23 mouse cellular contexts compared by ENCODE assay signal in the genomic region with DNA sequence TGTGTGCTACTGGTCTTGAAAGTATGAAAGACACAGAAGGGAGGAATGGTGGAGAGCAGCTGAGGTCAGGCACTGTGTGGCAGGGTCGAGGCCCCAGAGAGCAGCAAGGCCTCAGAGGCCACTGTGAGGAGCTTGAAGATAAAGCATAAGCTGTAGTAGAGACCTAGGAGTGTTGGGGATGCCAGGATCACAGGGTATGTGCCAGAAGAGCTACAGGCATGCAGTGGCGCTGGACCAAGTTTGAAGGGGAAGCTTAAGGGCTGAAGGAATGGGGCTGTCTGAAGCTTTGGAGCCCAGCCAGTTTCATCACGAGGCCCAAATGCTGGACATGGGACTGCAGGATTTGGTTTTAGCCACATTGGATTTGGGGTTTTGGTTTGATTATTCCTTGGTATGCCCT. TPM values are rescaled to one million over a fixed set of nuclear protein-coding genes. Genes with fewer than 3 reads are reported as not detected.
A peak's percentile ranks its signal among the peaks of the same experiment; 100 is the strongest.
DNase-seq lines count a peak whose midpoint lies in the region; ATAC-seq and TF ChIP-seq lines count a peak whose summit lies in the region.
"Not testable (repeated sequence)": the region's sequence is repeated elsewhere in the genome, so short reads cannot be mapped to it uniquely, and the experiment has no call there.
"Had no signal": no experiment of that assay in that cellular context is flagged by ENCODE, and none has a peak within 500 bp of the region (broad histone marks: within the 10 kb centered on the region; RNA-seq: fewer than 3 reads in every experiment).

No protein-coding gene starts in this region.

- H3K4me3 ChIP-seq in heart, adult 2 months; heart, postnatal 0 days (ENCODE audit: low read depth, low read length); lung, adult 2 months (replicated peaks; ENCODE audit: extremely low read depth, low read depth, low read length): not testable (repeated sequence)

- TF ChIP-seq POLR2A in heart, adult 2 months (IDR thresholded peaks at IDR 0.05; ENCODE audit: insufficient read depth, low read depth, low read length); lung, adult 2 months (IDR thresholded peaks at IDR 0.05; ENCODE audit: borderline replicate concordance, extremely low read depth, low read depth, low read length): not testable (repeated sequence)

- not testable (repeated sequence) for H3K9ac ChIP-seq in heart, adult 2 months (ENCODE audit: low read depth, low read length); heart, postnatal 0 days (replicated peaks; ENCODE audit: low read depth, low read length)

- not testable (repeated sequence) for TF ChIP-seq EP300 in heart, adult 2 months (IDR thresholded peaks at IDR 0.05; ENCODE audit: insufficient read depth, low read depth, low read length); heart, postnatal 0 days (IDR thresholded peaks at IDR 0.05; ENCODE audit: low read depth)

- H3K27me3 ChIP-seq in heart, adult 2 months (ENCODE audit: control insufficient read depth, insufficient read depth, low read length); heart, postnatal 0 days (ENCODE audit: control insufficient read depth, insufficient read depth, low read length): not testable (repeated sequence)

- not testable (repeated sequence) for H3K79me2 ChIP-seq in heart, adult 2 months (replicated peaks; ENCODE audit: control insufficient read depth, insufficient read depth, low read length)

- not testable (repeated sequence) for H3K4me1 ChIP-seq in heart, adult 2 months (ENCODE audit: control insufficient read depth, insufficient read depth, low read length); heart, postnatal 0 days (ENCODE audit: control insufficient read depth, insufficient read depth); lung, adult 2 months (ENCODE audit: control insufficient read depth, insufficient read depth, low read length)

- TF ChIP-seq CTCF in heart, adult 2 months (IDR thresholded peaks at IDR 0.05); heart, postnatal 0 days (IDR thresholded peaks at IDR 0.05; ENCODE audit: low read depth); lung, adult 2 months (IDR thresholded peaks at IDR 0.05; ENCODE audit: insufficient read depth, low read length): not testable (repeated sequence)

- 61% methylated on average over 3 of the region's 3 CpGs for WGBS in heart, adult 2 months
- 33% methylated on average over 3 of the region's 3 CpGs for WGBS in heart, postnatal 0 days
- 76% methylated on average over 3 of the region's 3 CpGs for WGBS in lung, adult 2 months

- H3K36me3 ChIP-seq in heart, adult 2 months (ENCODE audit: control insufficient read depth, insufficient read depth, low read length), result not testable (repeated sequence)
- peaks cover 51% of the 10 kb centered on the region for H3K36me3 ChIP-seq in heart, postnatal 0 days (replicated peaks; ENCODE audit: control insufficient read depth, insufficient read depth, low read length)

- intact Hi-C loops in heart, adult 2 months (cut with DNase I), result not testable (repeated sequence)

- DNase-seq in NIH3T3 (ENCODE audit: low read depth), result peak; percentile 15
- peak; percentile 11 to 22 for DNase-seq in heart, adult 2 months
- DNase-seq in heart, postnatal 0 days (ENCODE audit: low spot score), result peak; percentile 16
- DNase-seq in heart, postnatal 4 days, result peak; percentile 35
- DNase-seq in lung, adult 2 months, result peak; percentile 39
- DNase-seq in lung, postnatal 10 days, result peak; percentile 13
- DNase-seq in lung, postnatal 25 days (ENCODE audit: low spot score), result peak; percentile 16

- H3K9me3 ChIP-seq in heart, postnatal 0 days (replicated peaks; ENCODE audit: control insufficient read depth, low read length), result not testable (repeated sequence)

- H3K27ac ChIP-seq in heart, adult 2 months; heart, postnatal 0 days (ENCODE audit: low read depth): not testable (repeated sequence)

- ATAC-seq in heart, postnatal 0 days (ENCODE audit: insufficient read depth, low read depth), result peak; percentile 87

- not testable (repeated sequence) for H3K4me2 ChIP-seq in heart, postnatal 0 days (ENCODE audit: low read depth, low read length)

RNA-seq across cellular contexts. Expression of gene Spaca7, which starts 44.5 kb away (rescaled TPM):
- total RNA-seq in heart, adult 2 months (2021), result not detected
- polyA plus RNA-seq in heart, adult 2 months (2012; rRNA removed), result not detected in 2 replicates
- not detected in 2 replicates for total RNA-seq in heart, postnatal 0 days (2014; rRNA removed; ENCODE audit: low replicate concordance)
- not detected in 2 replicates for polyA plus RNA-seq in heart, postnatal 0 days (2015; fragmentation: Nextera tagmentation; extraction: Ambion mirVana)
- not detected for total RNA-seq in heart, postnatal 4 days (2021)
- polyA plus RNA-seq in lung, adult 2 months (2012; rRNA removed), result not detected in 2 replicates
- total RNA-seq: adrenal gland, adult 2 months; adrenal gland, postnatal 10 days; adrenal gland, postnatal 25 days; adrenal gland, postnatal 4 days; CH12.LX; common myeloid progenitor, adult 5-6 weeks; G1E had no signal
- polyA plus RNA-seq: adrenal gland, adult 2 months; brain, embryonic 14.5 days; CD4-positive, CD25-positive, alpha-beta regulatory T cell, adult 4 months; embryonic facial prominence, embryonic 11.5 days; embryonic facial prominence, embryonic 13.5 days; embryonic facial prominence, embryonic 15.5 days; erythroblast, embryonic 14.5 days; forebrain, embryonic 10.5 days; forebrain, embryonic 12.5 days; forebrain, embryonic 14.5 days; G1E had no signal

RNA-seq across cellular contexts. Expression of gene Tubgcp3, which starts 54.7 kb away (rescaled TPM):
- 10 to 100 TPM; 13.1 to 14.0 TPM for total RNA-seq in heart, adult 2 months (2021)
- 20.2 and 34.4 TPM in 2 replicates for polyA plus RNA-seq in heart, adult 2 months (2012; rRNA removed)
- 22.4 and 48.8 TPM in 2 replicates for total RNA-seq in heart, postnatal 0 days (2014; rRNA removed; ENCODE audit: low replicate concordance)
- 12.2 and 14.2 TPM in 2 replicates for polyA plus RNA-seq in heart, postnatal 0 days (2015; fragmentation: Nextera tagmentation; extraction: Ambion mirVana)
- 10 to 100 TPM; 28.5 to 29.1 TPM for total RNA-seq in heart, postnatal 4 days (2021)
- 53.0 and 69.3 TPM in 2 replicates for polyA plus RNA-seq in lung, adult 2 months (2012; rRNA removed)
